Mouse (Mus musculus): Measurements from ENCODE around the gene Med12l.

GRCm38 (mm10) chr3:59154888-59155287 is 149.3 kb downstream of the Med12l start:
- no peak for TF ChIP-seq TAL1 (IDR thresholded peaks at IDR 0.05; ENCODE audit: low read length)
- no peak for TF ChIP-seq GATA1 (IDR thresholded peaks at IDR 0.05; ENCODE audit: low read length)

Measured in erythroblast, embryonic 14.5 days (primary cell).